8 mouse cellular contexts compared by ENCODE assay signal in genomic region chr11:43433254-43434023, GRCm38 (mm10). TPM values are rescaled to one million over a fixed set of nuclear protein-coding genes. Genes with fewer than 3 reads are reported as not detected.
DNase-seq lines count a peak whose midpoint lies in the region.

Gene Slu7 (plus strand): TSS chr11:43433744.

- H3K4me1 ChIP-seq in midbrain, embryonic 10.5 days = peaks cover 11% of the 10 kb centered on the region

- intact Hi-C loops in gastrocnemius, postnatal 14 days (cut with DNase I; ENCODE audit: low total_unique reads) = no loop called here
- intact Hi-C loops in left cerebral cortex, postnatal 36 days (cut with DNase I) = no loop called here

- peaks cover 15% of the 10 kb centered on the region for H3K36me3 ChIP-seq in midbrain, embryonic 10.5 days

- no peaks in the 10 kb centered on the region for H3K27me3 ChIP-seq in midbrain, embryonic 10.5 days (ENCODE audit: low read depth, poor library complexity, severe bottlenecking)

- WGBS in midbrain, embryonic 10.5 days = 9% methylated on average over 38 of the region's 38 CpGs

- H3K4me3 ChIP-seq in midbrain, embryonic 10.5 days = peak within 1 kb of the TSS; percentile 88

- DNase-seq in layer of hippocampus, adult 11-12 months (ENCODE audit: low spot score) = peak; percentile 63
- DNase-seq in layer of hippocampus, adult 9-10 months (ENCODE audit: low spot score) = no peak
- DNase-seq in embryo, embryonic 10 days (ENCODE audit: low spot score) = peak; percentile 86
- DNase-seq in gastrocnemius, postnatal 14 days = peak; percentile 71
- DNase-seq in induced T-regulatory cell, adult 2 months (ENCODE audit: low read depth) = peak; percentile 93
- DNase-seq in left cerebral cortex, postnatal 36 days (ENCODE audit: low spot score in 2 of 2) = peak; percentile 68 to 77
- peak; percentile 83 for DNase-seq in midbrain, embryonic 10.5 days (ENCODE audit: low spot score)
- peak; percentile 75 for DNase-seq in right cerebral cortex, postnatal 4 days

- peak within 1 kb of the TSS; percentile 84 for H3K27ac ChIP-seq in midbrain, embryonic 10.5 days (replicated peaks)

- peaks cover 5% of the 10 kb centered on the region; the same call in 1 of the 2 replicates for H3K9me3 ChIP-seq in midbrain, embryonic 10.5 days (replicated peaks)

RNA-seq across cellular contexts. Expression of gene Slu7, which starts in this region (rescaled TPM):
- total RNA-seq in gastrocnemius, postnatal 14 days (2021) = 10 to 100 TPM; 27.8 to 27.9 TPM
- total RNA-seq in left cerebral cortex, postnatal 36 days (2021) = 10 to 100 TPM; 54.5 to 55.6 TPM
- polyA plus RNA-seq in midbrain, embryonic 10.5 days (2016; fragmentation: Nextera tagmentation; extraction: Ambion mirVana) = 59.2 and 59.5 TPM in 2 replicates
